In the genomic region with DNA sequence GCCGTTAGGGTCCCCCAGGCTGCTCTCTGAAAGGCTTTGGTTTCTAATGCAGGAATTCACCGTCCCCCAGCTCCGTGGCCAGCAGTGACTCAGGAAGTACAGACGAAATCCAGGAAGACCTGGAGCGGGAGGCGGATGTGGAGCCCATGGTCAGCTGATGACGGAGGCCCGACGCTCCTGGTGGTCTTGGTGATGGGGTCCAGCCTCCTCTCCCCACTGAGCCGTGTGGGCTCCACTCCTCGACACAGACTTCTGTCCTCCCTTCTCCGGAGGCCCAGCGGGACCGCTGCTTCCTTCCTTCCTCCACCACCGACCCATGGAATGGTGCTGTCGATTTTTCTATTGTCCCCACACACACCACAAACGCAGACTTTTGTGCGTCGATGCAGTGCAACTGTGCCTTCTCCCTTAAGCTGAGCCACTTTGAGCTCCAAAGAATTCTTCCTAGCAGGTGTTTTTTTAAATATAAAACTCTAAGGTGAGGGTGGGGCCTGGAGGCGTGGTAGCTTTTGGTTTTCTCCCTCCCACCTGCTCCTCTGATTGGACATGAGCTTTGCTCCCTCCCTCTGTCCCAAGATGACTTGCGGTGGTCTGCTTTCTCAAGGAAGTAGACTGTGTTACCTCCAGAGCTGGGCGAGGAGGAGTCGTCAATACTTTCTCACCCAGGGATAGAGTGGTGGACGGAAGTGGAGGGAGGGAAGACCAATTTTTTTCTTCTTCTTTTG, we compare ENCODE assay signal across 8 mouse cellular contexts. TPM values are rescaled to one million over a fixed set of nuclear protein-coding genes. Genes with fewer than 3 reads are reported as not detected.
DNase-seq lines count a peak whose midpoint lies in the region; ATAC-seq and TF ChIP-seq lines count a peak whose summit lies in the region.

No protein-coding gene starts in this region.

- H3K27ac ChIP-seq in forebrain, embryonic 11.5 days (ENCODE audit: low read depth, low read length), result 0 out of 2 replicates have a peak overlapping the region, but pooled peaks have one; percentile 8
- peak overlapping the region; percentile 48; the same call in 1 of the 2 replicates for H3K27ac ChIP-seq in hindbrain, postnatal 0 days
- H3K27ac ChIP-seq in liver, embryonic 14.5 days, result peak overlapping the region; percentile 52
- H3K27ac ChIP-seq in neural tube, embryonic 12.5 days, result no peak overlapping the region

- H3K36me3 ChIP-seq in forebrain, embryonic 11.5 days (ENCODE audit: control insufficient read depth, insufficient read depth, low read length), result peaks cover 8% of the 10 kb centered on the region
- H3K36me3 ChIP-seq in hindbrain, postnatal 0 days (ENCODE audit: insufficient read depth, low read length), result peaks cover 28% of the 10 kb centered on the region
- no peaks in the 10 kb centered on the region; the same call in 1 of the 2 replicates for H3K36me3 ChIP-seq in liver, embryonic 14.5 days (replicated peaks; ENCODE audit: control insufficient read depth, insufficient read depth, low read depth)
- H3K36me3 ChIP-seq in neural tube, embryonic 12.5 days, result peaks cover 40% of the 10 kb centered on the region

- peak overlapping the region; percentile 43 for H3K4me3 ChIP-seq in forebrain, embryonic 11.5 days (ENCODE audit: low read depth, low read length)
- H3K4me3 ChIP-seq in hindbrain, postnatal 0 days (ENCODE audit: low read length), result peak overlapping the region; percentile 22
- peak overlapping the region; percentile 69 to 83 for H3K4me3 ChIP-seq in liver, embryonic 14.5 days (ENCODE audit: insufficient read depth in 1 of 2, low read depth in 2 of 2, low read length in 2 of 2)
- H3K4me3 ChIP-seq in neural tube, embryonic 12.5 days, result peak overlapping the region; percentile 29

- 7% methylated on average over 24 of the region's 24 CpGs for WGBS in forebrain, embryonic 11.5 days
- WGBS in hindbrain, postnatal 0 days, result 16% methylated on average over 24 of the region's 24 CpGs
- WGBS in liver, embryonic 14.5 days (ENCODE audit: insufficient replicate concordance), result 5% methylated on average over 24 of the region's 24 CpGs
- WGBS in neural tube, embryonic 12.5 days, result 18% methylated on average over 24 of the region's 24 CpGs

- ATAC-seq in forebrain, embryonic 11.5 days (replicated peaks; ENCODE audit: low FRiP score), result peak; percentile 86
- no peak for ATAC-seq in hindbrain, postnatal 0 days
- peak; percentile 92 for ATAC-seq in liver, embryonic 14.5 days (ENCODE audit: insufficient read depth)
- no peak for ATAC-seq in neural tube, embryonic 12.5 days (ENCODE audit: low FRiP score, low read depth)

- 0 out of 2 replicates have a peak, but pooled peaks cover under 1% of the 10 kb centered on the region for H3K4me1 ChIP-seq in forebrain, embryonic 11.5 days (replicated peaks; ENCODE audit: control insufficient read depth, insufficient read depth, low read length)
- H3K4me1 ChIP-seq in hindbrain, postnatal 0 days (ENCODE audit: insufficient read depth, low read length), result peaks cover 2% of the 10 kb centered on the region; the same call in 1 of the 2 replicates
- H3K4me1 ChIP-seq in liver, embryonic 14.5 days (replicated peaks; ENCODE audit: control insufficient read depth in 2 of 2, insufficient read depth in 2 of 2, low read length in 1 of 2), result peaks cover 3 to 4% of the 10 kb centered on the region in 2 experiments; a peak in 2 of 4 replicates
- H3K4me1 ChIP-seq in neural tube, embryonic 12.5 days, result peaks cover 7% of the 10 kb centered on the region; the same call in 1 of the 2 replicates

- peak overlapping the region; percentile 64 for H3K9ac ChIP-seq in forebrain, embryonic 11.5 days (ENCODE audit: low read length)
- 0 out of 2 replicates have a peak overlapping the region, but pooled peaks have one; percentile 17 for H3K9ac ChIP-seq in hindbrain, postnatal 0 days (replicated peaks; ENCODE audit: low read length)
- peak overlapping the region; percentile 77 for H3K9ac ChIP-seq in liver, embryonic 14.5 days (replicated peaks)
- H3K9ac ChIP-seq in neural tube, embryonic 12.5 days, result 0 out of 2 replicates have a peak overlapping the region, but pooled peaks have one; percentile 5

- intact Hi-C loops in left cerebral cortex, postnatal 4 days (cut with DNase I), result no loop called here

- H3K4me2 ChIP-seq in forebrain, embryonic 11.5 days (ENCODE audit: low read depth, low read length, severe bottlenecking), result peak overlapping the region; percentile 60
- H3K4me2 ChIP-seq in hindbrain, postnatal 0 days (ENCODE audit: low read depth, low read length), result peak overlapping the region; percentile 45
- peak overlapping the region; percentile 85 for H3K4me2 ChIP-seq in liver, embryonic 14.5 days (ENCODE audit: low read depth)
- H3K4me2 ChIP-seq in neural tube, embryonic 12.5 days (replicated peaks), result peak overlapping the region; percentile 52

- no peak for TF ChIP-seq CTCF in hindbrain, postnatal 0 days (IDR thresholded peaks at IDR 0.05; ENCODE audit: low read depth)
- TF ChIP-seq CTCF in liver, embryonic 14.5 days (IDR thresholded peaks at IDR 0.05; ENCODE audit: low read depth), result no peak

- DNase-seq in adrenal gland, adult 8-10 months, result peak; percentile 53
- DNase-seq in adrenal gland, postnatal 4 days (ENCODE audit: low spot score in 2 of 2), result no peak
- peak; percentile 74 for DNase-seq in forebrain, embryonic 11.5 days (ENCODE audit: low spot score)
- peak; percentile 38 for DNase-seq in hindbrain, postnatal 0 days (ENCODE audit: low spot score)
- peak; percentile 71 to 76 (median 73) for DNase-seq in liver, embryonic 14.5 days (ENCODE audit: low read depth in 3 of 3, low spot score in 3 of 3)
- DNase-seq in left cerebral cortex, postnatal 4 days, result no peak
- DNase-seq in frontal cortex, postnatal 10 days (ENCODE audit: low spot score in 2 of 2), result no peak

- TF ChIP-seq EP300 in liver, embryonic 14.5 days (IDR thresholded peaks at IDR 0.05; ENCODE audit: low read depth), result no peak

- no peaks in the 10 kb centered on the region for H3K27me3 ChIP-seq in forebrain, embryonic 11.5 days (ENCODE audit: control insufficient read depth, insufficient read depth, low read length)
- H3K27me3 ChIP-seq in hindbrain, postnatal 0 days (ENCODE audit: insufficient read depth, low read length), result no peaks in the 10 kb centered on the region
- H3K27me3 ChIP-seq in liver, embryonic 14.5 days (ENCODE audit: control insufficient read depth, insufficient read depth, low read length), result no peaks in the 10 kb centered on the region
- no peaks in the 10 kb centered on the region for H3K27me3 ChIP-seq in neural tube, embryonic 12.5 days (replicated peaks)

- H3K9me3 ChIP-seq in forebrain, embryonic 11.5 days (ENCODE audit: control insufficient read depth, low read length), result no peaks in the 10 kb centered on the region; the same call in 1 of the 2 replicates
- no peaks in the 10 kb centered on the region for H3K9me3 ChIP-seq in hindbrain, postnatal 0 days (ENCODE audit: low read length)
- H3K9me3 ChIP-seq in liver, embryonic 14.5 days (ENCODE audit: control insufficient read depth, low read length), result no peaks in the 10 kb centered on the region
- H3K9me3 ChIP-seq in neural tube, embryonic 12.5 days, result peaks cover 5% of the 10 kb centered on the region; the same call in 1 of the 2 replicates

RNA-seq across cellular contexts. Expression of a gene that starts 6.2 kb away (rescaled TPM):
- total RNA-seq in adrenal gland, adult 8-10 months (2022), result 100 to 1,000 TPM in 2 of 4 experiments, 10 to 100 TPM in 2; 62.6 to 149 (median 97.9) TPM
- total RNA-seq in adrenal gland, postnatal 4 days (2021), result 10 to 100 TPM; 41.8 to 43.4 TPM
- 14.5 and 16.2 TPM in 2 replicates for polyA plus RNA-seq in forebrain, embryonic 11.5 days (2014; fragmentation: Nextera tagmentation; extraction: Ambion mirVana)
- 30.0 and 43.3 TPM in 2 replicates for total RNA-seq in hindbrain, postnatal 0 days (2014; rRNA removed)
- polyA plus RNA-seq in hindbrain, postnatal 0 days (2015; fragmentation: Nextera tagmentation; extraction: Ambion mirVana), result 26.6 and 27.6 TPM in 2 replicates
- polyA plus RNA-seq in liver, embryonic 14.5 days (2012; rRNA removed), result 31.1 and 31.6 TPM in 2 replicates
- polyA plus RNA-seq in liver, embryonic 14.5 days (2014; fragmentation: Nextera tagmentation; extraction: Ambion mirVana), result 29.9 and 37.1 TPM in 2 replicates
- polyA plus RNA-seq in neural tube, embryonic 12.5 days (2016; fragmentation: Nextera tagmentation; extraction: Ambion mirVana), result 20.4 and 21.6 TPM in 2 replicates
- 10 to 100 TPM; 23.6 to 25.0 TPM for total RNA-seq in left cerebral cortex, postnatal 4 days (2021)

RNA-seq across cellular contexts. Expression of a gene that starts 13.5 kb away (rescaled TPM):
- under 1 TPM in 2 of 4 experiments, not detected in 2; 0.09 to 0.25 TPM for total RNA-seq in adrenal gland, adult 8-10 months (2022)
- total RNA-seq in adrenal gland, postnatal 4 days (2021), result not detected
- not detected in 2 replicates for polyA plus RNA-seq in forebrain, embryonic 11.5 days (2014; fragmentation: Nextera tagmentation; extraction: Ambion mirVana)
- not detected in 2 replicates for total RNA-seq in hindbrain, postnatal 0 days (2014; rRNA removed)
- polyA plus RNA-seq in hindbrain, postnatal 0 days (2015; fragmentation: Nextera tagmentation; extraction: Ambion mirVana), result not detected in 2 replicates
- not detected in 2 replicates for polyA plus RNA-seq in liver, embryonic 14.5 days (2012; rRNA removed)
- not detected in 2 replicates for polyA plus RNA-seq in liver, embryonic 14.5 days (2014; fragmentation: Nextera tagmentation; extraction: Ambion mirVana)
- polyA plus RNA-seq in neural tube, embryonic 12.5 days (2016; fragmentation: Nextera tagmentation; extraction: Ambion mirVana), result not detected in 2 replicates
- under 1 TPM in 1 of 2 experiments, not detected in 1; 0.12 TPM for total RNA-seq in left cerebral cortex, postnatal 4 days (2021)

RNA-seq across cellular contexts. Expression of a gene that starts 36.9 kb away (rescaled TPM):
- not detected for total RNA-seq in adrenal gland, adult 8-10 months (2022)
- not detected for total RNA-seq in adrenal gland, postnatal 4 days (2021)
- not detected in 2 replicates for polyA plus RNA-seq in forebrain, embryonic 11.5 days (2014; fragmentation: Nextera tagmentation; extraction: Ambion mirVana)
- not detected in 2 replicates for total RNA-seq in hindbrain, postnatal 0 days (2014; rRNA removed)
- not detected in 2 replicates for polyA plus RNA-seq in hindbrain, postnatal 0 days (2015; fragmentation: Nextera tagmentation; extraction: Ambion mirVana)
- polyA plus RNA-seq in liver, embryonic 14.5 days (2012; rRNA removed), result 0.01 TPM in 1 of 2 replicates, not detected in the other
- polyA plus RNA-seq in liver, embryonic 14.5 days (2014; fragmentation: Nextera tagmentation; extraction: Ambion mirVana), result not detected in 2 replicates
- not detected in 2 replicates for polyA plus RNA-seq in neural tube, embryonic 12.5 days (2016; fragmentation: Nextera tagmentation; extraction: Ambion mirVana)
- not detected for total RNA-seq in left cerebral cortex, postnatal 4 days (2021)

Comparison
In these comparisons a context has a peak if more than half of its experiments do, and no peak if none do; other contexts are left out.
1. DNase-seq: peak in adrenal gland, adult 8-10 months (single experiment), forebrain, embryonic 11.5 days (single experiment), hindbrain, postnatal 0 days (single experiment) and liver, embryonic 14.5 days (3 of 3); none in adrenal gland, postnatal 4 days (0 of 2), left cerebral cortex, postnatal 4 days (single experiment) and frontal cortex, postnatal 10 days (0 of 2).
2. ATAC-seq: peak in forebrain, embryonic 11.5 days (single experiment) and liver, embryonic 14.5 days (single experiment); none in hindbrain, postnatal 0 days (single experiment) and neural tube, embryonic 12.5 days (single experiment).
3. H3K4me3 ChIP-seq: peak in every context shown above with its lines; median percentile 76 in liver, embryonic 14.5 days; 43 in forebrain, embryonic 11.5 days; 29 in neural tube, embryonic 12.5 days; 22 in hindbrain, postnatal 0 days.
4. H3K9ac ChIP-seq: peak in every context shown above with its lines; median percentile 77 in liver, embryonic 14.5 days; 64 in forebrain, embryonic 11.5 days; 17 in hindbrain, postnatal 0 days; 5 in neural tube, embryonic 12.5 days.
5. Peak in every context shown above with its lines, with median percentiles within 50 percentile points of each other: H3K4me2 ChIP-seq.